Mouse (Mus musculus): ENCODE data around the gene Atp11b. TPM values are rescaled to one million over a fixed set of nuclear protein-coding genes. Genes with fewer than 3 reads are reported as not detected.
A peak's percentile ranks its signal among the peaks of the same experiment; 100 is the strongest.

The Atp11b gene
- polyA plus RNA-seq (2016; fragmentation: Nextera tagmentation; extraction: Ambion mirVana), result 32.1 and 34.2 TPM in 2 replicates

GRCm38 (mm10) chr3:35753825-35754767 is at the start of gene Atp11b:
Gene Atp11b, plus strand, starts transcription at chr3:35754106.
- Histone ChIP-seq H3K9ac (peak within 1 kb of the TSS; percentile 90), H3K4me3 (peak within 1 kb of the TSS; percentile 88), H3K9me3 (replicated peaks) (no peaks in the 10 kb centered on the region), H3K27ac (ENCODE audit: poor library complexity, severe bottlenecking) (peak within 1 kb of the TSS; percentile 88), H3K4me2 (peak within 1 kb of the TSS; percentile 67), H3K4me1 (replicated peaks) (no peaks in the 10 kb centered on the region; the same call in 1 of the 2 replicates), H3K27me3 (replicated peaks) (no peaks in the 10 kb centered on the region), H3K36me3 (no peaks in the 10 kb centered on the region)
- WGBS, result under 1% methylated on average over 96 of the region's 114 CpGs
- ATAC-seq (ENCODE audit: insufficient number of reproducible peaks, low FRiP score), result peak; percentile 96

DNA sequence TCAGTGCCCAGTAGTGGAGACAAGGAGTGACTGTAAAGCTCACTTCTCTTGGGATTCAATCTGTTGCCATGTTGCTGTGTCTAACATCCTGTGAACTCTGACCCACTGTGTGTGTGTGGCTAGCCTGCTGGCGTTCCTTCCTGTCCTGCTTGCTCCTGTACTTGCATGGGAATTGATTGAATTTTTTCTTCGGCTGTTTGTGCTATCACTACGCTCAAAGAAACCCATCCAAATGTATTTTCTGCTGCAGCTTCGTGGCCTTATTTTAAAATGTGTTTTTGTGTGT is 49.6 kb upstream of the Atp11b start:
- Histone ChIP-seq H3K4me2 (no peak overlapping the region), H3K4me1 (replicated peaks) (no peaks in the 10 kb centered on the region), H3K9me3 (replicated peaks) (no peaks in the 10 kb centered on the region), H3K36me3 (no peaks in the 10 kb centered on the region), H3K27ac (ENCODE audit: poor library complexity, severe bottlenecking) (no peak overlapping the region), H3K4me3 (no peak overlapping the region), H3K27me3 (replicated peaks) (no peaks in the 10 kb centered on the region), H3K9ac (no peak overlapping the region)
- 74% methylated on average over 4 of the region's 4 CpGs for WGBS
- no peak for ATAC-seq (ENCODE audit: insufficient number of reproducible peaks, low FRiP score)

DNA sequence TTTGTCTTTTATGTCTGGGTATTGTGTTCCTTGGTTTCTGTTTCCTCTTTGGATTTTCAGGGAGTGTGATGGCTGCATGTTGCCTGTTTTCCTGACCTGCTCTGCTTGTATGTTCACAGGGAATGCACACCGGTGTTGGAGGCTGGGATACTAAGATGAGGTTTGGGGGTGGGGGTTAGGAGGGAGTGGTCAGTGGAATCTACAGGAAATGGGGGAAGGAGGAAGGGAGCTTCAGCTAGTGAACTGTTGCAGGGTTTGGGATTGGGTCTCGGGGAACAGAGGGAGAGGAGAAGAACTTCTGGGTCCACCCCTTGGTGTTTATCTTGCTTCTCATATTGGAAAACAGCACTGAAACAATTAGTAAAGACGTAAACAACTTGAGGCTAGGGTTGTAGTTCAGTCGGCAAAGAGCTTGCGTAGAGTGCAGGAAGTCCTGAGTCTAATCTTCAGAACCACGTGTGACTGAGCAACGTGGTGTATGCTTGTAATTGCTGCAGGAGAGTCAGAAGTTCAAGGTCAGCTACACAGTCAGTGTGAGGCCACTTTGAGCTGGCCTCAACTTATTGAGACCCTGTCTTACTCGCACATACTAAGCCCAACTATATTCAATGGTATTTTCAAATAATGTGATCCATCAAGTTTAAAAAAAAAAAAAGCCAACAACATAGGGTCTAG is 34.2 kb upstream of the Atp11b start:
- 65% methylated on average over 8 of the region's 8 CpGs for WGBS
- H3K27ac ChIP-seq (ENCODE audit: poor library complexity, severe bottlenecking), result no peak overlapping the region

DNA sequence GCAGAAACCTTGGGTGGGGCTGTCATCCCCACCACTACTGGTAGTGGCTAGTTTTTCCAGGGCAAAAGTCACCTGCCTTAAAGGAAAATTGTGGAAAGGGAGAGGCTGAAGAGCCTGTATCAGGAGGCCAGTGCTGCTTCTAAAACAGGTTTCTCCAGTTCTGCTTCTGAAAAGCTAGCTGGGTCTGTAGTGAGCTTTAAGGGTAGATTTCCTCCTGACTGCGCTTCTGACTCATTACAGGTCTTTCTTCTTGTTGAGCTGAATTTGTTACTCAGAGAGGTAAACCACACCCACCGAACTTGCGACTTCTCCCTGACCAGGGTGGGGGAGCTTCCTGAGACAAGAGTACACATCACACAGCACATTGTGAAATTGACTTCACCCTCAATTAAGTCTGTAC is 33.1 kb upstream of the Atp11b start:
- no peaks in the 10 kb centered on the region for H3K4me1 ChIP-seq (replicated peaks)
- H3K9me3 ChIP-seq (replicated peaks), result no peaks in the 10 kb centered on the region
- no peak for ATAC-seq (ENCODE audit: insufficient number of reproducible peaks, low FRiP score)
- H3K4me3 ChIP-seq, result no peak overlapping the region
- H3K27ac ChIP-seq (ENCODE audit: poor library complexity, severe bottlenecking), result no peak overlapping the region
- H3K9ac ChIP-seq, result no peak overlapping the region
- H3K4me2 ChIP-seq, result no peak overlapping the region
- H3K27me3 ChIP-seq (replicated peaks), result no peaks in the 10 kb centered on the region
- 61% methylated on average over 3 of the region's 3 CpGs for WGBS
- no peaks in the 10 kb centered on the region for H3K36me3 ChIP-seq

More for the DNA sequence above, 34.2 kb upstream of the Atp11b start:
- ATAC-seq (ENCODE audit: insufficient number of reproducible peaks, low FRiP score), result no peak
- Histone ChIP-seq H3K4me3 (no peak overlapping the region), H3K9me3 (replicated peaks) (no peaks in the 10 kb centered on the region), H3K4me1 (replicated peaks) (no peaks in the 10 kb centered on the region), H3K9ac (no peak overlapping the region), H3K36me3 (no peaks in the 10 kb centered on the region), H3K4me2 (no peak overlapping the region), H3K27me3 (replicated peaks) (no peaks in the 10 kb centered on the region)

DNA sequence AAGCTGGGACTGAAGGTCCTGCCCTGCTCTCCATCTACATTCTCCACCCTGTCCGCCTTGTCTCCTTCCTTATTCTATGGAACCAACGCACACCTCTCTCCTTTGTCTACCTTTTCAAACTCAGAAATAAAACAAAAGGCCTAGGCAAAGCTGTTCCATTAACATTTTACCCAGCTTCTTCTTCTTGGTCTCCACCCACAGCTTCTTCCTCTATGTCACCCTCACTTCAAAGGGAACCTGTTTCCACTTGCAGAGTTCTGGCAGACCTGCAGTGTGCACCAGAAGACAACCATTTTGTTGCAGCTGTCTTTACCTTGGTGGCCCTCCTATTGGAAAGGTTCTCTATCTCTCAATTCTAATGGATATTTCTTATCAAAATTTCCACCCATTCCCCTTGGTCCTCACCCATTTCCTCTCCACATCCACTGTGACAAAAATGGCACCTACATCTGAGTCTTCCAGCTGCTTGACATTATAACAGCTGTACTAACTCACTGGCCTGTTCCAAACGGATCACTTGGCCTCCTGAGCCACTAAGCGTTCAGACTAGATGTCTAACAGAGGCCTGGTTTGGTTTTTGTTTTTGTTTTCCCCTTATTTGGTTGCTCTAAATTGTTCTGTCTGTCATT is 32.0 kb upstream of the Atp11b start:
- Histone ChIP-seq H3K9me3 (replicated peaks) (no peaks in the 10 kb centered on the region), H3K4me1 (replicated peaks) (no peaks in the 10 kb centered on the region), H3K4me2 (no peak overlapping the region), H3K4me3 (no peak overlapping the region), H3K36me3 (no peaks in the 10 kb centered on the region), H3K27me3 (replicated peaks) (no peaks in the 10 kb centered on the region), H3K27ac (ENCODE audit: poor library complexity, severe bottlenecking) (no peak overlapping the region), H3K9ac (no peak overlapping the region)
- WGBS, result 74% methylated on average over 4 of the region's 4 CpGs
- ATAC-seq (ENCODE audit: insufficient number of reproducible peaks, low FRiP score), result no peak

GRCm38 (mm10) chr3:35722811-35723210 is 31.1 kb upstream of the Atp11b start:
- ATAC-seq (ENCODE audit: insufficient number of reproducible peaks, low FRiP score), result no peak
- Histone ChIP-seq H3K27me3 (replicated peaks) (no peaks in the 10 kb centered on the region), H3K4me3 (no peak overlapping the region), H3K36me3 (no peaks in the 10 kb centered on the region), H3K9me3 (replicated peaks) (no peaks in the 10 kb centered on the region), H3K9ac (no peak overlapping the region), H3K4me2 (no peak overlapping the region), H3K27ac (ENCODE audit: poor library complexity, severe bottlenecking) (no peak overlapping the region), H3K4me1 (replicated peaks) (no peaks in the 10 kb centered on the region)
- 87% methylated on average over 7 of the region's 7 CpGs for WGBS

GRCm38 (mm10) chr3:35723586-35724322 is 30.2 kb upstream of the Atp11b start:
- no peaks in the 10 kb centered on the region for H3K36me3 ChIP-seq
- H3K4me1 ChIP-seq (replicated peaks), result no peaks in the 10 kb centered on the region
- H3K4me2 ChIP-seq, result no peak overlapping the region
- no peak overlapping the region for H3K9ac ChIP-seq
- no peak overlapping the region for H3K4me3 ChIP-seq
- no peak overlapping the region for H3K27ac ChIP-seq (ENCODE audit: poor library complexity, severe bottlenecking)
- ATAC-seq (ENCODE audit: insufficient number of reproducible peaks, low FRiP score), result no peak
- H3K9me3 ChIP-seq (replicated peaks), result no peaks in the 10 kb centered on the region
- WGBS, result 61% methylated on average over 9 of the region's 9 CpGs
- no peaks in the 10 kb centered on the region for H3K27me3 ChIP-seq (replicated peaks)

DNA sequence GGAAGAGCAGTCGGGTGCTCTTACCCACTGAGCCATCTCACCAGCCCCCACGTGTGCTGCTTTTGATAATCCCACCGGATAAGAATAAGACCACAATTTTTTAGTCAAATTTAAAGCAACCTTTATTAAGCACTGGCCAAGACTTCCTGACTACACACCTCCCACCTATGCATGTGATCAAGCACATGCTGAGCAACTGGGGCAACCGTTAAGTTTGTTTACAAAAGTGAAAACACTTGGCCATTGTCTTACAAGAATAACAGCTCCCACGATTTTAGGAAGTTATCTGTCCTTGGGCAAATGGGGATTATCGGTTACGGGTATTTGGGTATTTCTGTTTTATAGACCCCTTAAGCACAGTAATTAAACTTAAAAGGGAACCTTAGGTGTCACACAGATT is 28.8 kb upstream of the Atp11b start:
- H3K4me2 ChIP-seq, result no peak overlapping the region
- no peak for ATAC-seq (ENCODE audit: insufficient number of reproducible peaks, low FRiP score)
- H3K36me3 ChIP-seq, result no peaks in the 10 kb centered on the region
- no peak overlapping the region for H3K4me3 ChIP-seq
- peaks cover 3% of the 10 kb centered on the region; the same call in 1 of the 2 replicates for H3K9me3 ChIP-seq (replicated peaks)
- 53% methylated on average over 7 of the region's 7 CpGs for WGBS
- H3K27ac ChIP-seq (ENCODE audit: poor library complexity, severe bottlenecking), result no peak overlapping the region
- H3K4me1 ChIP-seq (replicated peaks), result no peaks in the 10 kb centered on the region
- no peaks in the 10 kb centered on the region for H3K27me3 ChIP-seq (replicated peaks)
- no peak overlapping the region for H3K9ac ChIP-seq

DNA sequence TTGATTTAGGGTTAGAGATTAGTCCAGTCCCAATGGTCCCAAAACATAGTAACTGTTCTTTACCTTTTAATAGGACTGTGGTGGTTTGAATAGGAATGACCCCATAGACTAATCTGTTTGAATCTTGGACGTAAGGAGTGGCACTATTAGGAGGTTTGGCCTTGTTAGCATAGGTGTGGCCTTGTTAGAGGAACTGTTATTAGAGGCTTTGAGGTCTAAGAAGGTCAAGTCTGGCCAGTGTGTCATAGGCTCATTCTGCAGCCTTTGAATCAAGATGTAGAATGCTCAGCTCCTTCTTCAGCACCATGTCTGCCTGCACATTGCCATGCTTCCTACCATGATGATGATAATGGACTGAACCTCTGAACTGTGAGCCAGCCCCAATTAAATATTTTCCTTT is 27.0 kb upstream of the Atp11b start:
- Histone ChIP-seq H3K4me3 (no peak overlapping the region), H3K27me3 (replicated peaks) (no peaks in the 10 kb centered on the region), H3K27ac (ENCODE audit: poor library complexity, severe bottlenecking) (no peak overlapping the region), H3K9me3 (replicated peaks) (peaks cover 5% of the 10 kb centered on the region; the same call in 1 of the 2 replicates), H3K4me2 (no peak overlapping the region), H3K9ac (no peak overlapping the region), H3K4me1 (replicated peaks) (no peaks in the 10 kb centered on the region), H3K36me3 (no peaks in the 10 kb centered on the region)
- 72% methylated on average over 1 of the region's 1 CpGs for WGBS
- no peak for ATAC-seq (ENCODE audit: insufficient number of reproducible peaks, low FRiP score)

DNA sequence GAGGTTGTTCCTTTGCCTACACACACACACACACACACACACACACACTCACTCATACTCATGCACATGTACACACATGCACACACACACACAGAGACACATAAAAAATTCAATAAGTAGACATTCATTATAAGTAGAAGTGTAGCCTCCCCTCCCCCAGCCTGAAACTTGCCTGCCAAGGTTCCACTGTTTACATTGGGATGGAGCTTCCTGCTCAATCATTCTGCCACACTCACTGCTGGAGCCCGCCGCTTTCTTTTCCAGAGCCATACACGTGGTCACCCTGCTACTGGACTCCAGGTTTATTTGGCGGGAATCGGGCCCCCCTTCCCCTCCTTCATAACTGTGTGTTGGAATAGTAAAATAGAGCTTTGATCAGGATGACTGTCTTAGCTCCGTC is 24.4 kb upstream of the Atp11b start:
- no peak for ATAC-seq (ENCODE audit: insufficient number of reproducible peaks, low FRiP score)
- Histone ChIP-seq H3K27me3 (replicated peaks) (no peaks in the 10 kb centered on the region), H3K4me1 (replicated peaks) (no peaks in the 10 kb centered on the region), H3K4me3 (no peak overlapping the region), H3K4me2 (no peak overlapping the region), H3K36me3 (no peaks in the 10 kb centered on the region), H3K27ac (ENCODE audit: poor library complexity, severe bottlenecking) (no peak overlapping the region), H3K9ac (no peak overlapping the region), H3K9me3 (replicated peaks) (peaks cover 10% of the 10 kb centered on the region)
- WGBS, result 58% methylated on average over 6 of the region's 6 CpGs
